ENCODE assay signal across 8 mouse cellular contexts in the genomic region with DNA sequence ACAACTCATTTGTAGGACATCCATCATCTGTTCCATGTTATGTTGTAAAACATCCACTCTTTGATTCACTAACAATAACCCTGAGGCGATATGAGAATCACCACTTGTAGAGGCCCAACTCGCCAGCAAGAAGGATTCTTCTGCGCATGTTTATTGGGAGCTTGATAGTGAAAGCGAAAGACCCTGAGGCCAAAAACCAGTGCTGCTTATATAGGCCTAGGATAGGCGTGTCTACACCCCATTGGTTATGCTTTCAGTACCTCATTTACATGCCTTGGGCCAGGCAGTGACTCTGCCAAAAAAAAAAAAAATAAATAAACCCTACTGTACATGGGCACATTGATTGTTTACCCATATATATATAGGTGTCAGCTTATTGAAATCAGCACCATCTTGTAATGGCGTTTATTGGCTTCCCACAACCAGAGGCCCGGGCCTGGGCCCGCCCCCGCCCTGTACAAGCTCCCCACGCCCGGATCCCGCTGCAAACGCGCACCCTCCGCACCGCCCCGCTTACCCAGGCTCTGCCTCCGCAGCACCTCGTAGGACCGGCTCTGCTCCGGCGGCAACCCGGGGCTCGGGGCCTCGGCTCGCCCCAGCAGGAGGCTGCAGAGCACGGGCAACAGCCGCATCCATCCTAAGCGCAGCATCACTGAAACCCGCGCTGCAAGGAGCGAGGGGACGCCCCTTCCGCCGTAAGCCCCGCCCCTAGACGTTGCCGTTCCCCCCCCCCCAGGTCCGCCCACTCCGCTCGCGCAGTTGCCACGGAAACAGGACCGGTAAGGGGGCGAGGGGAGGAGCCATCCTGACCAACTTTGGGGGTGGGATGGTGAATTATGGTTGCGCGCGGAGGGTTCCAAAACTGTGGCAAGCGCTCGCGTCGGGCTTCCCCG. TPM values are rescaled to one million over a fixed set of nuclear protein-coding genes. Genes with fewer than 3 reads are reported as not detected.
A peak's percentile ranks its signal among the peaks of the same experiment; 100 is the strongest.
DNase-seq lines count a peak whose midpoint lies in the region; ATAC-seq and TF ChIP-seq lines count a peak whose summit lies in the region.

A gene (minus strand): TSS at position 673 of the 893 bp plus-strand sequence.

- H3K36me3 ChIP-seq in CH12.LX (replicated peaks in 1 of 2; ENCODE audit: control insufficient read depth in 1 of 2, insufficient read depth in 1 of 2, low read length in 1 of 2) = no peaks in the 10 kb centered on the region
- no peaks in the 10 kb centered on the region for H3K36me3 ChIP-seq in forebrain, embryonic 11.5 days (ENCODE audit: control insufficient read depth, insufficient read depth, low read length)
- H3K36me3 ChIP-seq in heart, postnatal 0 days (replicated peaks; ENCODE audit: control insufficient read depth, insufficient read depth, low read length) = 0 out of 2 replicates have a peak, but pooled peaks cover 3% of the 10 kb centered on the region
- no peaks in the 10 kb centered on the region for H3K36me3 ChIP-seq in liver, postnatal 0 days (replicated peaks; ENCODE audit: insufficient read depth, low read length)
- peaks cover 5% of the 10 kb centered on the region for H3K36me3 ChIP-seq in neural tube, embryonic 13.5 days

- H3K27ac ChIP-seq in CH12.LX (ENCODE audit: insufficient read depth, low read depth) = no peak within 1 kb of the TSS
- peak within 1 kb of the TSS; percentile 72; the same call in 1 of the 2 replicates for H3K27ac ChIP-seq in forebrain, embryonic 11.5 days (ENCODE audit: low read depth, low read length)
- H3K27ac ChIP-seq in heart, postnatal 0 days (ENCODE audit: low read depth) = no peak within 1 kb of the TSS
- peak within 1 kb of the TSS; percentile 36; the same call in 1 of the 2 replicates for H3K27ac ChIP-seq in liver, postnatal 0 days (ENCODE audit: low read depth)
- peak within 1 kb of the TSS; percentile 91 for H3K27ac ChIP-seq in neural tube, embryonic 13.5 days (replicated peaks)

- peak within 1 kb of the TSS; percentile 35 to 46 (median 39) for H3K4me3 ChIP-seq in CH12.LX (replicated peaks in 1 of 3; ENCODE audit: low read depth in 2 of 3, low read length in 2 of 3, poor library complexity in 1 of 3)
- H3K4me3 ChIP-seq in forebrain, embryonic 11.5 days (ENCODE audit: low read depth, low read length) = peak within 1 kb of the TSS; percentile 74
- peak within 1 kb of the TSS; percentile 66 for H3K4me3 ChIP-seq in heart, postnatal 0 days (ENCODE audit: low read depth, low read length)
- peak within 1 kb of the TSS; percentile 61 for H3K4me3 ChIP-seq in liver, postnatal 0 days (ENCODE audit: low read depth, low read length)
- peak within 1 kb of the TSS; percentile 77 for H3K4me3 ChIP-seq in neural tube, embryonic 13.5 days

- no peak within 1 kb of the TSS for H3K9ac ChIP-seq in CH12.LX (ENCODE audit: insufficient read depth, low read depth)
- H3K9ac ChIP-seq in forebrain, embryonic 11.5 days (ENCODE audit: low read length) = peak within 1 kb of the TSS; percentile 83
- peak within 1 kb of the TSS; percentile 53 for H3K9ac ChIP-seq in heart, postnatal 0 days (replicated peaks; ENCODE audit: low read depth, low read length)
- peak within 1 kb of the TSS; percentile 61; the same call in 1 of the 2 replicates for H3K9ac ChIP-seq in liver, postnatal 0 days (replicated peaks)
- H3K9ac ChIP-seq in neural tube, embryonic 13.5 days = peak within 1 kb of the TSS; percentile 92

- TF ChIP-seq CTCF in CH12.LX (conservative IDR thresholded peaks at IDR 0.05 in 1 of 2, IDR thresholded peaks at IDR 0.05 in 1 of 2; ENCODE audit: low read depth in 2 of 2, low read length in 2 of 2) = no peak
- no peak for TF ChIP-seq CTCF in heart, postnatal 0 days (IDR thresholded peaks at IDR 0.05; ENCODE audit: low read depth)
- no peak for TF ChIP-seq CTCF in liver, postnatal 0 days (IDR thresholded peaks at IDR 0.05; ENCODE audit: low read depth)

- peak; percentile 43 for DNase-seq in CH12.LX (ENCODE audit: extremely low read depth)
- peak; percentile 69 for DNase-seq in c-Kit-positive CD71-positive TER-119-positive erythroid progenitor cells, embryonic 14.5 days (ENCODE audit: low spot score)
- peak; percentile 96 for DNase-seq in forebrain, embryonic 11.5 days (ENCODE audit: low spot score)
- peak; percentile 41 for DNase-seq in heart, postnatal 0 days (ENCODE audit: low spot score)
- peak; percentile 87 to 91 for DNase-seq in kidney, postnatal 4 days
- peak; percentile 84 for DNase-seq in liver, postnatal 0 days
- DNase-seq in telencephalon, adult 2 months (ENCODE audit: low read depth, low spot score) = peak; percentile 64

- peaks cover 0 to 10% of the 10 kb centered on the region in 2 experiments; a peak in 2 of 4 replicates for H3K4me1 ChIP-seq in CH12.LX (ENCODE audit: control insufficient read depth in 1 of 2, insufficient read depth in 2 of 2)
- H3K4me1 ChIP-seq in forebrain, embryonic 11.5 days (replicated peaks; ENCODE audit: control insufficient read depth, insufficient read depth, low read length) = no peaks in the 10 kb centered on the region; the same call in 1 of the 2 replicates
- peaks cover 8% of the 10 kb centered on the region; the same call in 1 of the 2 replicates for H3K4me1 ChIP-seq in heart, postnatal 0 days (ENCODE audit: control insufficient read depth, insufficient read depth)
- peaks cover 9% of the 10 kb centered on the region; the same call in 1 of the 2 replicates for H3K4me1 ChIP-seq in liver, postnatal 0 days (ENCODE audit: insufficient read depth)
- peaks cover 17% of the 10 kb centered on the region for H3K4me1 ChIP-seq in neural tube, embryonic 13.5 days (replicated peaks)

- dilution Hi-C loops in CH12.LX (cut with MboI; ENCODE audit: extremely low pct_ligation_motif_present, extremely low pct_unique_long_range_greater_than_20kb, low sequenced_read_pairs) = no loop called here

- TF ChIP-seq EP300 in CH12.LX (IDR thresholded peaks at IDR 0.05; ENCODE audit: low read length) = no peak
- TF ChIP-seq EP300 in heart, postnatal 0 days (IDR thresholded peaks at IDR 0.05; ENCODE audit: low read depth) = no peak
- no peak for TF ChIP-seq EP300 in liver, postnatal 0 days (IDR thresholded peaks at IDR 0.05; ENCODE audit: low read depth)

- in situ Hi-C loops in CH12.LX (cut with MboI; ENCODE audit: low pct_ligation_motif_present, low pct_unique_long_range_greater_than_20kb, low sequenced_read_pairs) = no loop called here

- no peak for TF ChIP-seq RAD21 in CH12.LX (IDR thresholded peaks at IDR 0.05; ENCODE audit: low read depth, low read length)

- no peaks in the 10 kb centered on the region for H3K27me3 ChIP-seq in CH12.LX (replicated peaks)
- no peaks in the 10 kb centered on the region for H3K27me3 ChIP-seq in forebrain, embryonic 11.5 days (ENCODE audit: control insufficient read depth, insufficient read depth, low read length)
- no peaks in the 10 kb centered on the region for H3K27me3 ChIP-seq in heart, postnatal 0 days (ENCODE audit: control insufficient read depth, insufficient read depth, low read length)
- no peaks in the 10 kb centered on the region for H3K27me3 ChIP-seq in liver, postnatal 0 days (ENCODE audit: insufficient read depth, low read length)
- H3K27me3 ChIP-seq in neural tube, embryonic 13.5 days = no peaks in the 10 kb centered on the region

- ATAC-seq in forebrain, embryonic 11.5 days (replicated peaks; ENCODE audit: low FRiP score) = peak; percentile 81
- ATAC-seq in heart, postnatal 0 days (ENCODE audit: insufficient read depth, low read depth) = peak; percentile 84
- ATAC-seq in liver, postnatal 0 days = peak; percentile 46
- ATAC-seq in neural tube, embryonic 13.5 days (ENCODE audit: low read depth) = peak; percentile 87

- 0 out of 2 replicates have a peak within 1 kb of the TSS, but pooled peaks have one; percentile 34 for H3K4me2 ChIP-seq in CH12.LX (ENCODE audit: insufficient read depth, low read depth, poor library complexity, severe bottlenecking)
- peak within 1 kb of the TSS; percentile 61 for H3K4me2 ChIP-seq in forebrain, embryonic 11.5 days (ENCODE audit: low read depth, low read length, severe bottlenecking)
- H3K4me2 ChIP-seq in heart, postnatal 0 days (ENCODE audit: low read depth, low read length) = peak within 1 kb of the TSS; percentile 96
- peak within 1 kb of the TSS; percentile 94 for H3K4me2 ChIP-seq in liver, postnatal 0 days (ENCODE audit: low read depth, low read length)
- H3K4me2 ChIP-seq in neural tube, embryonic 13.5 days = peak within 1 kb of the TSS; percentile 62

- H3K79me2 ChIP-seq in CH12.LX (replicated peaks; ENCODE audit: control insufficient read depth, extremely low read depth, insufficient read depth, poor library complexity, severe bottlenecking) = no peaks in the 10 kb centered on the region

- H3K9me3 ChIP-seq in CH12.LX (replicated peaks; ENCODE audit: low read length) = peaks cover 8% of the 10 kb centered on the region
- no peaks in the 10 kb centered on the region for H3K9me3 ChIP-seq in forebrain, embryonic 11.5 days (ENCODE audit: control insufficient read depth, low read length)
- 0 out of 2 replicates have a peak, but pooled peaks cover 4% of the 10 kb centered on the region for H3K9me3 ChIP-seq in heart, postnatal 0 days (replicated peaks; ENCODE audit: control insufficient read depth, low read length)
- no peaks in the 10 kb centered on the region for H3K9me3 ChIP-seq in liver, postnatal 0 days (ENCODE audit: low read length)
- H3K9me3 ChIP-seq in neural tube, embryonic 13.5 days = 0 out of 2 replicates have a peak, but pooled peaks cover 3% of the 10 kb centered on the region

- 8% methylated on average over 52 of the region's 53 CpGs for WGBS in forebrain, embryonic 11.5 days
- 10% methylated on average over 49 of the region's 53 CpGs for WGBS in heart, postnatal 0 days
- 11% methylated on average over 53 of the region's 53 CpGs for WGBS in liver, postnatal 0 days (ENCODE audit: insufficient replicate concordance)
- WGBS in neural tube, embryonic 13.5 days = 7% methylated on average over 53 of the region's 53 CpGs

- no peak for TF ChIP-seq POLR2A in CH12.LX (IDR thresholded peaks at IDR 0.05; ENCODE audit: low read depth, low read length)

TF ChIP-seq in CH12.LX, 34 proteins besides CTCF, POLR2A, EP300 and RAD21 (continues in another document):
- TF ChIP-seq PAX5 (IDR thresholded peaks at IDR 0.05; ENCODE audit: low read length) = no peak
- TF ChIP-seq KAT2A (IDR thresholded peaks at IDR 0.05; ENCODE audit: insufficient replicate concordance, low read length) = no peak
- TF ChIP-seq IRF4 (IDR thresholded peaks at IDR 0.05; ENCODE audit: low read depth, low read length) = no peak
- TF ChIP-seq CHD1 (IDR thresholded peaks at IDR 0.05; ENCODE audit: low read depth, low read length) = no peak
- no peak for TF ChIP-seq MAFK (IDR thresholded peaks at IDR 0.05; ENCODE audit: insufficient replicate concordance, low read length)

RNA-seq across cellular contexts. Expression of the gene that starts here (rescaled TPM):
- total RNA-seq in CH12.LX (2012; rRNA removed) = 15.5 and 17.5 TPM in 2 replicates
- 39.1 and 39.7 TPM in 2 replicates for total RNA-seq in CH12.LX (2014; rRNA removed)
- 31.4 and 35.5 TPM in 2 replicates for polyA plus RNA-seq in CH12.LX (2012; ENCODE audit: insufficient read length, low read depth)
- polyA plus RNA-seq in forebrain, embryonic 11.5 days (2014; fragmentation: Nextera tagmentation; extraction: Ambion mirVana) = 133 and 149 TPM in 2 replicates
- total RNA-seq in heart, postnatal 0 days (2014; rRNA removed; ENCODE audit: low replicate concordance) = 31.3 and 49.2 TPM in 2 replicates
- polyA plus RNA-seq in heart, postnatal 0 days (2015; fragmentation: Nextera tagmentation; extraction: Ambion mirVana) = 35.3 and 37.2 TPM in 2 replicates
- polyA plus RNA-seq in liver, postnatal 0 days (2015; fragmentation: Nextera tagmentation; extraction: Ambion mirVana) = 31.2 and 32.5 TPM in 2 replicates
- 243 and 266 TPM in 2 replicates for polyA plus RNA-seq in neural tube, embryonic 13.5 days (2015; fragmentation: Nextera tagmentation; extraction: Ambion mirVana)

Comparison
In these comparisons a context has a peak if more than half of its experiments do, and no peak if none do; other contexts are left out.
1. DNase-seq: peak in every context shown above with its lines; median percentile 96 in forebrain, embryonic 11.5 days; 89 in kidney, postnatal 4 days; 84 in liver, postnatal 0 days; 69 in c-Kit-positive CD71-positive TER-119-positive erythroid progenitor cells, embryonic 14.5 days; 64 in telencephalon, adult 2 months; 43 in CH12.LX; 41 in heart, postnatal 0 days.
2. H3K27ac ChIP-seq: peak in forebrain, embryonic 11.5 days (single experiment), liver, postnatal 0 days (single experiment) and neural tube, embryonic 13.5 days (single experiment); none in CH12.LX (single experiment) and heart, postnatal 0 days (single experiment).
3. H3K4me2 ChIP-seq: peak in every context shown above with its lines; median percentile 96 in heart, postnatal 0 days; 94 in liver, postnatal 0 days; 62 in neural tube, embryonic 13.5 days; 61 in forebrain, embryonic 11.5 days; 34 in CH12.LX.
4. Peak in every context shown above with its lines, with median percentiles within 50 percentile points of each other: H3K4me3 ChIP-seq and ATAC-seq.